Mouse (Mus musculus): ENCODE measurements around the gene Tmem268.

GRCm38 (mm10) chr4:63562742-63563141 is 4.2 kb downstream of the Tmem268 start:
- no peak for TF ChIP-seq CTCF (IDR thresholded peaks at IDR 0.05; ENCODE audit: borderline replicate concordance, insufficient read depth, low read depth, low read length)
- TF ChIP-seq POLR2A (IDR thresholded peaks at IDR 0.05; ENCODE audit: borderline replicate concordance, insufficient read depth, low read length), result no peak

All from cerebellum, adult 2 months (tissue).